ENCODE assay signal across 20 mouse cellular contexts in genomic region chr5:47711553-47711952, GRCm38 (mm10).
DNase-seq lines count a peak whose midpoint lies in the region; ATAC-seq lines count a peak whose summit lies in the region.
"Had no signal": no experiment of that assay in that cellular context is flagged by ENCODE, and none has a peak within 500 bp of the region (broad histone marks: within the 10 kb centered on the region; RNA-seq: fewer than 3 reads in every experiment).

No protein-coding gene starts in this region.

- DNase-seq in cerebellum, postnatal 10 days, result peak; percentile 4 to 17
- peak; percentile 3 for DNase-seq in Muller cell, postnatal 12 days (ENCODE audit: inconsistent ontology term)
- peak; percentile 58 for DNase-seq in limb, embryonic 10.5 days (ENCODE audit: low spot score)
- no peak for DNase-seq in layer of hippocampus, adult 9-11 months
- DNase-seq in liver, result no peak
- DNase-seq: adrenal gland, adult 2 months; adrenal gland, postnatal 14 days; cerebellum, adult 18-20 months; cerebellum, adult 9-11 months; gastrocnemius, postnatal 25 days; heart, adult 2 months had no signal

- H3K36me3 ChIP-seq in limb, embryonic 10.5 days, result no peaks in the 10 kb centered on the region
- H3K36me3 ChIP-seq: forebrain, embryonic 10.5 days; heart, embryonic 10.5 days; heart, embryonic 13.5 days; hindbrain, embryonic 12.5 days; hindbrain, embryonic 15.5 days had no signal

- peaks cover 12% of the 10 kb centered on the region; the same call in 1 of the 2 replicates for H3K4me1 ChIP-seq in limb, embryonic 10.5 days
- H3K4me1 ChIP-seq: forebrain, embryonic 13.5 days; heart, embryonic 10.5 days; heart, embryonic 13.5 days; hindbrain, embryonic 12.5 days; hindbrain, embryonic 15.5 days had no signal

- no peak overlapping the region for H3K27ac ChIP-seq in limb, embryonic 10.5 days
- H3K27ac ChIP-seq: forebrain, embryonic 10.5 days; forebrain, embryonic 13.5 days; heart, adult 2 months; heart, embryonic 10.5 days; heart, embryonic 13.5 days; hindbrain, embryonic 12.5 days; hindbrain, embryonic 15.5 days had no signal

- ATAC-seq in cerebellum, adult (ENCODE audit: insufficient number of reproducible peaks, low FRiP score, low TSS enrichment), result no peak
- ATAC-seq: forebrain, embryonic 13.5 days; forebrain, embryonic 16.5 days; intestine, postnatal 0 days had no signal

- no peaks in the 10 kb centered on the region for H3K9me3 ChIP-seq in limb, embryonic 10.5 days (replicated peaks)
- H3K9me3 ChIP-seq: forebrain, embryonic 10.5 days; forebrain, embryonic 13.5 days; heart, embryonic 10.5 days; heart, embryonic 13.5 days; hindbrain, embryonic 12.5 days; hindbrain, embryonic 15.5 days had no signal

- no peaks in the 10 kb centered on the region for H3K27me3 ChIP-seq in limb, embryonic 10.5 days (ENCODE audit: low read depth, poor library complexity, severe bottlenecking)
- H3K27me3 ChIP-seq: forebrain, embryonic 13.5 days; heart, embryonic 13.5 days; hindbrain, embryonic 12.5 days; hindbrain, embryonic 15.5 days had no signal

- H3K4me3 ChIP-seq in limb, embryonic 10.5 days, result no peak overlapping the region
- H3K4me3 ChIP-seq: forebrain, embryonic 10.5 days; forebrain, embryonic 13.5 days; heart, adult 2 months; heart, embryonic 10.5 days; heart, embryonic 13.5 days; hindbrain, embryonic 12.5 days; hindbrain, embryonic 15.5 days had no signal

Comparison
In these comparisons a context has a peak if more than half of its experiments do, and no peak if none do; other contexts are left out.
1. DNase-seq: peak in cerebellum, postnatal 10 days (2 of 2), Muller cell, postnatal 12 days (single experiment) and limb, embryonic 10.5 days (single experiment); none in layer of hippocampus, adult 9-11 months (single experiment) and liver (single experiment).